Mouse (Mus musculus): ENCODE measurements around the gene Olfr1110. TPM values are rescaled to one million over a fixed set of nuclear protein-coding genes. Genes with fewer than 3 reads are reported as not detected.
"Not testable (repeated sequence)": the region's sequence is repeated elsewhere in the genome, so short reads cannot be mapped to it uniquely, and the experiment has no call there.

Gene Olfr1110
- polyA plus RNA-seq (2014; fragmentation: Nextera tagmentation; extraction: Ambion mirVana): not detected in 2 replicates

DNA sequence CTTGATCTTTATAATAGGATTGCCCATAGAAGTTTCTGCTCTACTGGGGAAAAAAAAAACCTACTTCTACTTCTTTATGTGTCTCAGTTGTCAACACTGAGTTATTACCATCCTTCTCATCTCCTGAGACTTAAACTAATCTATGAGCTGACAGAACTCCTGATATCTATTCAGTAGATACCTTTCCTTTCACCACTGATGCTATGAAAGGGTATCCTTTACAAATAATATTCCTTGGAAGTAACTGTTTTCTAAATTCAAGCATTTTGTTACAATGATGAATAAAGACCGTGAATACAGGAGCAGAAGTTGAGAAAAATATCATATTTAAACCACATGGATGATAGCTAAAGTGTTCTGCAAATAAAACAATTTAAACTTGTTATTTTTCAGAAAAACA lies at the start of gene Olfr1110:
Gene Olfr1110 (minus strand): TSS at position 101 of the 400 bp plus-strand sequence.
- Histone ChIP-seq H3K9ac (replicated peaks; ENCODE audit: low read length) (no peak within 1 kb of the TSS), H3K4me1 (ENCODE audit: control insufficient read depth, insufficient read depth, low read length) (no peaks in the 10 kb centered on the region)
- 81% methylated on average over 1 of the region's 1 CpGs for WGBS

DNA sequence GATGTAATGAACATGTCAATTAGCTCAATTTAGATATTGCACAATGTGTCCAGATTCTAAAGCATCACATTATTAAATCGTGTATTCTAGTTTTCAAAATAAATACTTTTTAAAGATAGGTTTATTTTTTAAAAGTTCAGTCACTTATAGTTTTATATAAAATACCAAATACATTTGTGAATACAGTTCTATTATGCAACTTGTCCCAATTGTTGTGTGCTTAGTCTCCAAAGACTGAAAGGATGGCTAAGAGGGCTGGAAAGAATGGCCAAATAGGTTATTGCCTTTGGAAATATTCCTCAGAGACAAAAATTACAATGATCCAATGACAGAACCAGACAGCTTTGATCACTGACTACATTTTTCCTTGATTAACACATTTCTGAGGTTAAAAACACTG lies 47.4 kb upstream of the Olfr1110 start, which contains the start of gene Olfr1112:
Gene Olfr1112 (plus strand): TSS at position 301 of the 400 bp plus-strand sequence.
- H3K4me1 ChIP-seq (ENCODE audit: control insufficient read depth, insufficient read depth, low read length): no peaks in the 10 kb centered on the region
- DNase-seq: no peak
- H3K9me3 ChIP-seq (ENCODE audit: control insufficient read depth, low read length): no peaks in the 10 kb centered on the region
- no peak within 1 kb of the TSS for H3K4me3 ChIP-seq (replicated peaks; ENCODE audit: low read depth, low read length)
- ATAC-seq (ENCODE audit: low FRiP score, low TSS enrichment): no peak
- H3K4me2 ChIP-seq (ENCODE audit: low read length): no peak within 1 kb of the TSS
- H3K9ac ChIP-seq (replicated peaks; ENCODE audit: low read length): no peak within 1 kb of the TSS
- H3K27ac ChIP-seq (replicated peaks; ENCODE audit: low read depth, low read length): no peak within 1 kb of the TSS
- H3K27me3 ChIP-seq (ENCODE audit: control insufficient read depth, insufficient read depth, low read length): no peaks in the 10 kb centered on the region
- 91% methylated on average over 1 of the region's 1 CpGs for WGBS
- no peaks in the 10 kb centered on the region for H3K36me3 ChIP-seq (ENCODE audit: control insufficient read depth, insufficient read depth, low read length)

More for the DNA sequence above, at the start of gene Olfr1110:
- DNase-seq: no peak
- no peak for ATAC-seq (ENCODE audit: low FRiP score, low TSS enrichment)
- no peaks in the 10 kb centered on the region for H3K9me3 ChIP-seq (ENCODE audit: control insufficient read depth, low read length)
- H3K4me2 ChIP-seq (ENCODE audit: low read length): no peak within 1 kb of the TSS
- no peak within 1 kb of the TSS for H3K4me3 ChIP-seq (replicated peaks; ENCODE audit: low read depth, low read length)
- H3K36me3 ChIP-seq (ENCODE audit: control insufficient read depth, insufficient read depth, low read length): no peaks in the 10 kb centered on the region
- no peak within 1 kb of the TSS for H3K27ac ChIP-seq (replicated peaks; ENCODE audit: low read depth, low read length)
- no peaks in the 10 kb centered on the region for H3K27me3 ChIP-seq (ENCODE audit: control insufficient read depth, insufficient read depth, low read length)

DNA sequence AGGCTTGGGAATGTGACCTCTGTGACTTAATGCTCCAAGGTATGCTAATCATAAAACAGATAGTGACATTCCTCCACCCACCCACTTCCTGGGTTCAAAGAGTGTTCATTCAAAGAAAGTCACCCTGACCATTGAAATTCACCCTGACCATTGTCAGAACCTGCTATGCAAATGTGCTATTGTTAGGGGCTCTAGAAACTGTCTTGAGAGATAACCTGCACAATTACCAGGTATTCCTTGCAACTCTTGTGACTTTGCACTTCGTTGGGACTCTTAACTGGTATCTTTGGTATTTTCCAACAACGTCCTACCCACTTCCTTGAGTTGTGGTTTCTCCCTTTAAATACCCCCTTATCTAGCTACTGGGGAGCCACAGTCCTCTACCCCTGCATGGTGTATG lies 27.6 kb upstream of the Olfr1110 start:
- not testable (repeated sequence) for H3K27me3 ChIP-seq (ENCODE audit: control insufficient read depth, insufficient read depth, low read length); H3K36me3 ChIP-seq (ENCODE audit: control insufficient read depth, insufficient read depth, low read length); H3K9me3 ChIP-seq (ENCODE audit: control insufficient read depth, low read length); DNase-seq; ATAC-seq (ENCODE audit: low FRiP score, low TSS enrichment); H3K9ac ChIP-seq (replicated peaks; ENCODE audit: low read length); H3K27ac ChIP-seq (replicated peaks; ENCODE audit: low read depth, low read length); H3K4me3 ChIP-seq (replicated peaks; ENCODE audit: low read depth, low read length); H3K4me2 ChIP-seq (ENCODE audit: low read length); H3K4me1 ChIP-seq (ENCODE audit: control insufficient read depth, insufficient read depth, low read length)
- WGBS: 77% methylated on average over 2 of the region's 2 CpGs

DNA sequence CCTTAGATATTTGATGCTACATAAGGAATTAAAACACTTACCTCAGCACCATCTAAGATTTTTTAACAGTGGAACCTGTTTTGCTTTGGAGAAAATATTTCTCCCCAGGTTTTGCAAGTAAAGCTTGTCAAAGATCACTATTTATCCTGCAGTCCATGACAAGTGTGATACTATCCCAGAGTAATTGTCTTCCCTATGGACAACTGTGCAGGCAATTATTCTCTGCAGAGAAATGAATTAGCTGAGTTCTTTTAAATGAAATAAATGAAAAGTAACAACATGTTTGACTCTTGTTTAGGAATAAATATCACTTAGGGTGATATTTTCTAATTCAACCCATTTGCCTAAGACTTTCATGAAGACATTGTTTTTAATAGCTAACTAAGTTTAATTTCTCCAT lies 12.4 kb upstream of the Olfr1110 start, which contains the start of gene Olfr1111:
Gene Olfr1111 (minus strand): TSS at position 101 of the 400 bp plus-strand sequence.
- Histone ChIP-seq H3K4me1 (ENCODE audit: control insufficient read depth, insufficient read depth, low read length) (no peaks in the 10 kb centered on the region), H3K4me3 (replicated peaks; ENCODE audit: low read depth, low read length) (no peak within 1 kb of the TSS), H3K9ac (replicated peaks; ENCODE audit: low read length) (no peak within 1 kb of the TSS), H3K27me3 (ENCODE audit: control insufficient read depth, insufficient read depth, low read length) (no peaks in the 10 kb centered on the region), H3K4me2 (ENCODE audit: low read length) (no peak within 1 kb of the TSS), H3K9me3 (ENCODE audit: control insufficient read depth, low read length) (no peaks in the 10 kb centered on the region), H3K36me3 (ENCODE audit: control insufficient read depth, insufficient read depth, low read length) (no peaks in the 10 kb centered on the region), H3K27ac (replicated peaks; ENCODE audit: low read depth, low read length) (no peak within 1 kb of the TSS)
- ATAC-seq (ENCODE audit: low FRiP score, low TSS enrichment) (no peak), DNase-seq (no peak)

DNA sequence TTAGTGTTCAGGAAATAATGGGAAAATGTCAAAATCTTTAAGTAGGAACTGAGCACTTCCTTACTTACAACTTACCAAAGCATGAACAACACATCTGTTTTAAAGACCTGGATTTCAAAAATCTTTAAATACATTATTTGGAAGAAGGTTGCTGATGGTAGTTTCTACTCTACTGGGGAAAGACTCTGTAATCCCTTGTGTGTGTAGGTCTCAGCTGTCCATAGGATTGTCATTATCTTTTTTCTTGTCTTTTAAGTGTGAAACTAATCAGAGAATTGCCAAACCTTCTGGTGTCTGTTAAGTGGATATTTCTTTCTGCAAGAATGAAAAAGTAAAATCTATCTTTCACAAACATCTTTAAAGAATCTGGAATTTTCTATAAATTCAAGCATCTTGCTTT lies 25.6 kb downstream of the Olfr1110 start, which contains the start of gene Olfr259:
Gene Olfr259 (minus strand): TSS at position 101 of the 400 bp plus-strand sequence.
- H3K36me3 ChIP-seq (ENCODE audit: control insufficient read depth, insufficient read depth, low read length): no peaks in the 10 kb centered on the region
- no peak for ATAC-seq (ENCODE audit: low FRiP score, low TSS enrichment)
- no peaks in the 10 kb centered on the region for H3K9me3 ChIP-seq (ENCODE audit: control insufficient read depth, low read length)
- no peaks in the 10 kb centered on the region for H3K4me1 ChIP-seq (ENCODE audit: control insufficient read depth, insufficient read depth, low read length)
- no peak for DNase-seq
- H3K4me2 ChIP-seq (ENCODE audit: low read length): no peak within 1 kb of the TSS
- H3K27ac ChIP-seq (replicated peaks; ENCODE audit: low read depth, low read length): no peak within 1 kb of the TSS
- H3K9ac ChIP-seq (replicated peaks; ENCODE audit: low read length): no peak within 1 kb of the TSS
- no peak within 1 kb of the TSS for H3K4me3 ChIP-seq (replicated peaks; ENCODE audit: low read depth, low read length)
- no peaks in the 10 kb centered on the region for H3K27me3 ChIP-seq (ENCODE audit: control insufficient read depth, insufficient read depth, low read length)

DNA sequence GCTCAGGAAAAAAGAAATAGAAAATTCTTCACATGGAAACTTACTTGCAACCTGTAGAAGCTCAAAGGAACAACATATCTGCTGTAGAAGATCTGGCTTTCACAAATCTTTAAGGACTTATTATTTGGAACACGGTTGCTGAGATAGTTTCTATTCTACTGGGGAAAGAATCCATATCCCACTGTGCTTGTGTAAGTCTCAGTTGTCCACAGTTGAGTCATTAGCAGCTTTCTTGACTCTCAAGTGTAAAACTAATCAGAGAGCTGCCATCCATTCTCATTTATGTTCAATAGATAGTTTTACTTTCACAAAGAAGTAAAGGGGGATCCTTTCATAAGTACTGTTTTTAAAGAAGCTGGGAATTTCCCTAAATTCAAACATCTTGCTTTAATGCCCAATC lies 44.2 kb downstream of the Olfr1110 start, which contains the start of gene Olfr1109:
Gene Olfr1109 (minus strand): TSS at position 101 of the 400 bp plus-strand sequence.
- Histone ChIP-seq H3K27ac (replicated peaks; ENCODE audit: low read depth, low read length) (no peak within 1 kb of the TSS), H3K9ac (replicated peaks; ENCODE audit: low read length) (no peak within 1 kb of the TSS), H3K4me1 (ENCODE audit: control insufficient read depth, insufficient read depth, low read length) (no peaks in the 10 kb centered on the region), H3K4me2 (ENCODE audit: low read length) (no peak within 1 kb of the TSS), H3K4me3 (replicated peaks; ENCODE audit: low read depth, low read length) (no peak within 1 kb of the TSS), H3K36me3 (ENCODE audit: control insufficient read depth, insufficient read depth, low read length) (no peaks in the 10 kb centered on the region), H3K9me3 (ENCODE audit: control insufficient read depth, low read length) (no peaks in the 10 kb centered on the region), H3K27me3 (ENCODE audit: control insufficient read depth, insufficient read depth, low read length) (no peaks in the 10 kb centered on the region)
- ATAC-seq (ENCODE audit: low FRiP score, low TSS enrichment) (no peak), DNase-seq (no peak)
- WGBS: 72% methylated on average over 1 of the region's 1 CpGs

Other genes starting within 250 kb of the Olfr1110 start
- not detected in 2 replicates for gene Olfr1097, start 248.1 kb downstream of the Olfr1110 start, polyA plus RNA-seq (2014; fragmentation: Nextera tagmentation; extraction: Ambion mirVana)
- gene Olfr1098, start 215.8 kb downstream of the Olfr1110 start, polyA plus RNA-seq (2014; fragmentation: Nextera tagmentation; extraction: Ambion mirVana): not detected in 2 replicates
- not detected in 2 replicates for gene Olfr1099, start 179.6 kb downstream of the Olfr1110 start, polyA plus RNA-seq (2014; fragmentation: Nextera tagmentation; extraction: Ambion mirVana)
- gene Olfr1100, start 160.3 kb downstream of the Olfr1110 start, polyA plus RNA-seq (2014; fragmentation: Nextera tagmentation; extraction: Ambion mirVana): not detected in 2 replicates
- not detected in 2 replicates for gene Olfr1101, start 149.1 kb downstream of the Olfr1110 start, polyA plus RNA-seq (2014; fragmentation: Nextera tagmentation; extraction: Ambion mirVana)
- gene Olfr1102, start 141.9 kb downstream of the Olfr1110 start, polyA plus RNA-seq (2014; fragmentation: Nextera tagmentation; extraction: Ambion mirVana): not detected in 2 replicates
- not detected in 2 replicates for gene Olfr1104, start 113.2 kb downstream of the Olfr1110 start, polyA plus RNA-seq (2014; fragmentation: Nextera tagmentation; extraction: Ambion mirVana)
- gene Olfr1105, start 103.8 kb downstream of the Olfr1110 start, polyA plus RNA-seq (2014; fragmentation: Nextera tagmentation; extraction: Ambion mirVana): not detected in 2 replicates
- gene Olfr1106, start 88.0 kb downstream of the Olfr1110 start, polyA plus RNA-seq (2014; fragmentation: Nextera tagmentation; extraction: Ambion mirVana): not detected in 2 replicates
- not detected in 2 replicates for gene Olfr1107, start 64.5 kb downstream of the Olfr1110 start, polyA plus RNA-seq (2014; fragmentation: Nextera tagmentation; extraction: Ambion mirVana)
- not detected in 2 replicates for gene Olfr1109, start 44.3 kb downstream of the Olfr1110 start, polyA plus RNA-seq (2014; fragmentation: Nextera tagmentation; extraction: Ambion mirVana)
- gene Olfr259, start 25.7 kb downstream of the Olfr1110 start, polyA plus RNA-seq (2014; fragmentation: Nextera tagmentation; extraction: Ambion mirVana): not detected in 2 replicates
- not detected in 2 replicates for gene Olfr1111, start 12.3 kb upstream of the Olfr1110 start, polyA plus RNA-seq (2014; fragmentation: Nextera tagmentation; extraction: Ambion mirVana)
- gene Olfr1112, start 47.5 kb upstream of the Olfr1110 start, polyA plus RNA-seq (2014; fragmentation: Nextera tagmentation; extraction: Ambion mirVana): not detected in 2 replicates
- not detected in 2 replicates for gene Olfr1113, start 68.7 kb upstream of the Olfr1110 start, polyA plus RNA-seq (2014; fragmentation: Nextera tagmentation; extraction: Ambion mirVana)
- gene Olfr1115, start 107.7 kb upstream of the Olfr1110 start, polyA plus RNA-seq (2014; fragmentation: Nextera tagmentation; extraction: Ambion mirVana): not detected in 2 replicates
- gene Olfr1116, start 127.2 kb upstream of the Olfr1110 start, polyA plus RNA-seq (2014; fragmentation: Nextera tagmentation; extraction: Ambion mirVana): not detected in 2 replicates
- gene Olfr1118, start 167.3 kb upstream of the Olfr1110 start, polyA plus RNA-seq (2014; fragmentation: Nextera tagmentation; extraction: Ambion mirVana): not detected in 2 replicates
- gene Olfr1120, start 214.5 kb upstream of the Olfr1110 start, polyA plus RNA-seq (2014; fragmentation: Nextera tagmentation; extraction: Ambion mirVana): not detected in 2 replicates
- not detected in 2 replicates for gene Olfr1121, start 229.6 kb upstream of the Olfr1110 start, polyA plus RNA-seq (2014; fragmentation: Nextera tagmentation; extraction: Ambion mirVana)
- gene Olfr1122, start 245.5 kb upstream of the Olfr1110 start, polyA plus RNA-seq (2014; fragmentation: Nextera tagmentation; extraction: Ambion mirVana): not detected in 2 replicates

All from midbrain, embryonic 14.5 days (tissue).